Mouse (Mus musculus) liver, adult 2 months (tissue): ENCODE data around the gene Adgrf5.

Experiments
- CTCF ChIP-seq: fragments of 200-500 bp; IDR thresholded peaks from 2 replicates; pipeline ENCODE4 v1.5.1; 2011; ENCODE audit warnings: low read depth, low read length, control low read depth
- POLR2A ChIP-seq: fragments of 200-500 bp; IDR thresholded peaks from 2 replicates; pipeline ENCODE4 v1.6.1; 2011; ENCODE audit warnings: low read length, control low read depth; ENCODE audit not compliant: insufficient read depth; ENCODE audit errors: extremely low read depth

DNA sequence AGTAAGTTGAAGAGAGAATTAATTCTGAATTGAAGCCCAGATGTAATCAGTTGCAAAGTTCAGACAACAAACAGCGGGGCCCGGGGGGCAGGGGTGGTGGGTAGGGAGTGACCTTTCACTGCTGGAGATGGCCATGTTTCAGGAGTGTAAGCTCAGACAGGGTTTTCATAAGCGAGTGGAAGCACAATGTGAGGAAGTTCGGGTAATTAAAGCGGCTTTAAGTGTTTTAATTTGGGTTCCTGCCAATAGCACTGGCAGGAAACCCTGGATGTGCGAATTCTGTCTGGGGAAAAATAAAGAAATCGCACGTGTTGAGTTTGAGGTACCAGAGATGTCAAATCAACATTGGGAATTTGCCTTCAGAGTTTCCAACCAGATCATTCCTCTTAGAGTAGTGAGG, 74.2 kb downstream of the Adgrf5 start:
- TF ChIP-seq POLR2A (no peak), CTCF (no peak)
